Mouse (Mus musculus) liver, embryonic 14.5 days (tissue): ENCODE data around the gene Gfpt1. TPM values are rescaled to one million over a fixed set of nuclear protein-coding genes. Genes with fewer than 3 reads are reported as not detected.

Source experiments
- ATAC-seq: fragments of 200-750 bp; cut with Nextera tagmentation; 2 replicates; pipeline ENCODE4 v1.8.0; 2017; ENCODE audit warnings: moderate number of reproducible peaks, mild to moderate bottlenecking, moderate library complexity; ENCODE audit not compliant: insufficient read depth
- DNase-seq, 3 experiments: peaks; one replicate each; pipeline ENCODE4 v3.0.0-alpha.2; 2012 to 2013; ENCODE audit warnings: low read depth in 3 of 3, low spot score in 3 of 3
- H3K27ac ChIP-seq: fragments of 300-500 bp; sonication (generic); 2 replicates; pipeline ENCODE4 v1.5.1; 2014; ENCODE audit warnings: moderate library complexity, mild to moderate bottlenecking, control low read depth, inconsistent platforms
- H3K27me3 ChIP-seq: fragments of 300-500 bp; sonication (generic); 2 replicates; pipeline ENCODE4 v1.6.1; 2014; ENCODE audit warnings: mild to moderate bottlenecking, low read length, moderate library complexity; ENCODE audit not compliant: control insufficient read depth, insufficient read depth
- H3K36me3 ChIP-seq: fragments of 300-500 bp; sonication (generic); replicated peaks from 2 replicates; pipeline ENCODE4 v1.6.1; 2014; ENCODE audit warnings: low read depth; ENCODE audit not compliant: control insufficient read depth, insufficient read depth
- H3K4me1 ChIP-seq, 2 experiments: fragments of 200-500 bp in 1 of 2; fragments of 300-500 bp in 1 of 2; sonication (generic) in 1 of 2; replicated peaks; 2 replicates each; pipeline ENCODE4 v1.6.1; 2012 to 2014; ENCODE audit warnings: antibody characterized with exemption in 1 of 2, inconsistent platforms in 1 of 2, low read length in 1 of 2; ENCODE audit not compliant: control insufficient read depth in 2 of 2, insufficient read depth in 2 of 2
- H3K4me2 ChIP-seq: fragments of 300-500 bp; sonication (generic); 2 replicates; pipeline ENCODE4 v1.6.1; 2014; ENCODE audit warnings: low read depth, mild to moderate bottlenecking, control low read depth, moderate library complexity
- H3K4me3 ChIP-seq, 2 experiments: fragments of 200-500 bp in 1 of 2; fragments of 300-500 bp in 1 of 2; sonication (generic) in 1 of 2; 2 replicates each; pipeline ENCODE4 v1.5.1; 2012 to 2014; ENCODE audit warnings: low read depth in 2 of 2, low read length in 2 of 2, mild to moderate bottlenecking in 2 of 2, control low read depth in 1 of 2, inconsistent platforms in 1 of 2, moderate library complexity in 1 of 2; ENCODE audit not compliant: insufficient read depth in 1 of 2
- H3K9ac ChIP-seq: fragments of 300-500 bp; sonication (generic); replicated peaks from 2 replicates; pipeline ENCODE4 v1.6.1; 2014; ENCODE audit warnings: mild to moderate bottlenecking, control low read depth, moderate library complexity
- H3K9me3 ChIP-seq: fragments of 300-500 bp; sonication (generic); 2 replicates; pipeline ENCODE4 v1.6.1; 2016; ENCODE audit warnings: low read length, mixed read lengths; ENCODE audit not compliant: control insufficient read depth
- CTCF ChIP-seq: IDR thresholded peaks from 2 replicates; pipeline ENCODE4 v1.5.1; 2016; ENCODE audit warnings: antibody characterized with exemption, low read depth, control low read depth
- EP300 ChIP-seq: IDR thresholded peaks from 2 replicates; pipeline ENCODE4 v1.6.1; 2016; ENCODE audit warnings: antibody characterized with exemption, low read depth
- WGBS: fragments of 180-500 bp; shearing (Covaris S2); extraction: QIAGEN DNeasy Blood & Tissue Kit; methylation state at CpG from one replicate; pipeline ENCODE4 v1.1.7; 2014; ENCODE audit not compliant: insufficient replicate concordance; 5-methylcytosine and 5-hydroxymethylcytosine counted together
- polyA plus RNA-seq, 2 experiments: library from polyadenylated mRNA; depleted of rRNA in 1 of 2; stranded (reverse) in 1 of 2; unstranded in 1 of 2; fragments of >200 nt; fragmentation: Nextera tagmentation in 1 of 2; extraction: Ambion mirVana in 1 of 2; gene quantifications; 2 replicates each; pipeline versions ENCODE4 v1.2.1 to v1.2.3; 2012 to 2014

The Gfpt1 gene
- polyA plus RNA-seq, 2 experiments: 5.2 to 5.5 TPM

DNA sequence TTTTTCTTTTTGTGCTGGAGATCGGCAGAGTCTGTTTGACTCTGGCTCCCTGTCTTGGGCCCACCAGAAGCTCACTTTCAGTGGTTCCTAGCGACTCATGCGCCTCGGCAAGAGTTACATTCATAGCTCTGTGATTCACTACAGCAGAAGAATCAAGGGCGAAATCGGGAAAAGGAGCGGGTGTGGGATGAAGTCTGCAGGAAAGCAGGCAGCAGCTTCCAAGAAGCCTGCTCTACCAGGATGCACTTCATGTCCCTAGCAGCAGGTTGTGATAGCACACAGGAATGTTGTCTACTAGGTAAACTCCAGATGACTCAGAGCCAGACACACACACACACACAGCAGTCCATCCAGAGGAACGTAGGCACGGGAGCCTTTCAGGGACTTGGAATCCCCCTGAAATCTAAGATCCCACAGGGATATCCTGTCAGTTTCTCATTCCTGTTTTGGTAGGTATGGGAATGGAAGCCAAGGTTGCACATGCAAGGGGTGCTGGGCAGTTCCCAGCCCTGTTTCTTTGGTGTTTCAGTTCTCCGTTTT, 9.3 kb downstream of the Gfpt1 start:
- TF ChIP-seq CTCF: no peak
- TF ChIP-seq EP300: no peak
- WGBS: 84% methylated on average over 10 of the region's 10 CpGs

DNA sequence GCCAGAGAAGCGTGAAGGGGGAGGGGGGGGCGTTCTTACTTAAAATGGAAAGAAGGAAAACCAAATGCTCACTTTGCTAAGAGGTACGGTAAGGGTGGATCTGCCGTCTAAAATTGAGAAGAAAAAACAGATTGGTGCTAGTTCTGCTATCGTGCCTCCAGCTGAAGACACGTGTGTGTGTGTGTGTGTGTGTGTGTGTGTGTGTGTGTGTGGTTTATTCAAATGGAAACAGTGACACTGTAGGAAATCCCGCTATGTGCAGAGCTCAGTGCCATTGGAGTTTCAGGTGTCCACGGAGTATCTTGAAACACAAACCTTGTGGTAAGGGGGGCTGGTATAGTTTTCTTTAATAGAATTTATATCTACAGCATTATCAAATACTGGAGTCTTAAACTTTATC, 11.5 kb downstream of the Gfpt1 start:
- no peaks in the 10 kb centered on the region for H3K4me1 ChIP-seq
- H3K36me3 ChIP-seq: peaks cover 8% of the 10 kb centered on the region
- no peak overlapping the region for H3K9ac ChIP-seq
- H3K27ac ChIP-seq: no peak overlapping the region
- ATAC-seq: no peak
- no peaks in the 10 kb centered on the region for H3K9me3 ChIP-seq
- H3K4me3 ChIP-seq: no peak overlapping the region
- no peak overlapping the region for H3K4me2 ChIP-seq
- no peak for DNase-seq
- 80% methylated on average over 8 of the region's 8 CpGs for WGBS
- TF ChIP-seq CTCF (no peak), EP300 (no peak)
- H3K27me3 ChIP-seq: no peaks in the 10 kb centered on the region

More for the DNA sequence above, 9.3 kb downstream of the Gfpt1 start:
- H3K27ac ChIP-seq: no peak overlapping the region
- H3K4me1 ChIP-seq: no peaks in the 10 kb centered on the region
- no peak overlapping the region for H3K9ac ChIP-seq
- H3K4me2 ChIP-seq: no peak overlapping the region
- H3K27me3 ChIP-seq: no peaks in the 10 kb centered on the region
- no peaks in the 10 kb centered on the region for H3K9me3 ChIP-seq
- H3K4me3 ChIP-seq: no peak overlapping the region
- ATAC-seq (no peak), DNase-seq (no peak)
- peaks cover 4% of the 10 kb centered on the region for H3K36me3 ChIP-seq

DNA sequence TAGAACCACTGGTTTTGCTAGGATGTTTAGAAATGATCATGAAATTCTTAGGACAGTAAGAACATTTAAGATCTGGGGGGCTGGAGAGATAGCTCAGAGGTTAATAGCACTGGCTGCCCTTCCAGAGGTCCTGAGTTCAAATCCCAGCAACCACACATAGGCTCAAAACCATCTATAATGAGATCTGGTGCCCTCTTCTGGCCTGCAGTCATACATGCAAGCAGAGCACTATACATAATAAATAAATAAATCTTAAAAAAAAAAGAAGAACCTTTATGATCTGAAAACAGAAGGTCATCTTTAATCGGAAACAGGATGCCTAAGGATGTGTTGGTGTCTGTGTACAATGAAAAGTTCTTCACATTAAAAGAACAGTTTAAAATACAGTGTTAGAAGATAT, 17.1 kb downstream of the Gfpt1 start:
- Histone ChIP-seq H3K36me3 (peaks cover 14% of the 10 kb centered on the region), H3K4me1 (no peaks in the 10 kb centered on the region), H3K9me3 (no peaks in the 10 kb centered on the region), H3K27ac (no peak overlapping the region), H3K4me3 (no peak overlapping the region), H3K27me3 (no peaks in the 10 kb centered on the region), H3K4me2 (no peak overlapping the region), H3K9ac (no peak overlapping the region)
- no peak for DNase-seq
- WGBS: 88% methylated on average over 1 of the region's 1 CpGs
- no peak for ATAC-seq
- TF ChIP-seq EP300 (no peak), CTCF (peak; percentile 31; the same call in 1 of the 2 replicates)

- Histone ChIP-seq H3K4me1 (no peaks in the 10 kb centered on the region), H3K4me3 (no peak overlapping the region), H3K27ac (no peak overlapping the region), H3K27me3 (no peaks in the 10 kb centered on the region), H3K9me3 (no peaks in the 10 kb centered on the region), H3K36me3 (peaks cover 14% of the 10 kb centered on the region), H3K9ac (no peak overlapping the region), H3K4me2 (no peak overlapping the region)
- ATAC-seq: no peak
- no peak for TF ChIP-seq CTCF
- no peak for TF ChIP-seq EP300
- WGBS: 79% methylated on average over 4 of the region's 4 CpGs
- DNase-seq: no peak
Observed at GRCm38 (mm10) chr6:87063586-87063985, 20.9 kb downstream of the Gfpt1 start.

GRCm38 (mm10) chr6:87068209-87068608, 25.6 kb downstream of the Gfpt1 start:
- no peak for ATAC-seq
- H3K27me3 ChIP-seq: no peaks in the 10 kb centered on the region
- H3K27ac ChIP-seq: no peak overlapping the region
- no peak for DNase-seq
- no peak overlapping the region for H3K4me2 ChIP-seq
- H3K9ac ChIP-seq: no peak overlapping the region
- TF ChIP-seq EP300 (no peak), CTCF (no peak)
- H3K9me3 ChIP-seq: no peaks in the 10 kb centered on the region
- H3K4me1 ChIP-seq: peaks cover 0 to 7% of the 10 kb centered on the region in 2 experiments; a peak in 2 of 4 replicates
- no peak overlapping the region for H3K4me3 ChIP-seq
- 52% methylated on average over 2 of the region's 2 CpGs for WGBS
- peaks cover 12% of the 10 kb centered on the region for H3K36me3 ChIP-seq
